Mouse (Mus musculus): ENCODE data around the gene Mup1.
"Not testable (repeated sequence)": the region's sequence is repeated elsewhere in the genome, so short reads cannot be mapped to it uniquely, and the experiment has no call there.

Gene Mup1

GRCm38 (mm10) chr4:60501860-60502259 is at the start of gene Mup1:
Gene Mup1, minus strand, starts transcription at chr4:60501960.
- DNase-seq (ENCODE audit: low read depth, low spot score) = not testable (repeated sequence)

All from CD4-positive helper T cell, adult 2 months (primary cell).